Mouse (Mus musculus) hematopoietic multipotent progenitor cell, adult 10-12 weeks (in vitro differentiated cells): Measurements from ENCODE around the gene Rnase12. TPM values are rescaled to one million over a fixed set of nuclear protein-coding genes. Genes with fewer than 3 reads are reported as not detected.

Experiments used
- polyA plus RNA-seq: library from polyadenylated mRNA; stranded (reverse); fragments of >175 nt; gene quantifications from 2 replicates; pipeline ENCODE4 v1.2.3, GENCODE M21; 2012; ENCODE audit warnings: low replicate concordance

The Rnase12 gene
- polyA plus RNA-seq, result 0.40 TPM in 1 of 2 replicates, not detected in the other

DNA sequence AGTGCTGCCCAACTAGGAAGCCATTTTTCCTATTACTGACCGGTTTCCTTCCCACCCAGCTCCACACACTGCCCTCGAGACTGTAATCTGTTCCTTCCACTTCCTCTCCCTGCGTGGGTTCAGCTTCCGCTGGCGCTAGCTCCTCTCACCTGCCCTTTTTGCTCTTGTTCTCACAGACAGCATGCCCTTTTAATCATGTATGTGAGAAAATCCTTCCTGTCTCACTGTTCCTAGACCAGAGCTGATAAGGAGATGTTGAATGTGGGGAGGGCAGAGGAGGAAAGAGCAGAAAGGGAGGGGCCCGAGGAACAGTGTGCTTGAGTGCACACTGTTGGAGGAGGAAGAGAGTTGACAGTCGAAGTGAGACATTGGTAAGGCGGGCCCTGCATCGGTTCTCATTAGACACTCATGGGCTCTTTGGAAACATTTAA lies at the start of gene Rnase12:
Rnase12 (minus strand) TSS at position 261 of the 431 bp plus-strand sequence.

DNA sequence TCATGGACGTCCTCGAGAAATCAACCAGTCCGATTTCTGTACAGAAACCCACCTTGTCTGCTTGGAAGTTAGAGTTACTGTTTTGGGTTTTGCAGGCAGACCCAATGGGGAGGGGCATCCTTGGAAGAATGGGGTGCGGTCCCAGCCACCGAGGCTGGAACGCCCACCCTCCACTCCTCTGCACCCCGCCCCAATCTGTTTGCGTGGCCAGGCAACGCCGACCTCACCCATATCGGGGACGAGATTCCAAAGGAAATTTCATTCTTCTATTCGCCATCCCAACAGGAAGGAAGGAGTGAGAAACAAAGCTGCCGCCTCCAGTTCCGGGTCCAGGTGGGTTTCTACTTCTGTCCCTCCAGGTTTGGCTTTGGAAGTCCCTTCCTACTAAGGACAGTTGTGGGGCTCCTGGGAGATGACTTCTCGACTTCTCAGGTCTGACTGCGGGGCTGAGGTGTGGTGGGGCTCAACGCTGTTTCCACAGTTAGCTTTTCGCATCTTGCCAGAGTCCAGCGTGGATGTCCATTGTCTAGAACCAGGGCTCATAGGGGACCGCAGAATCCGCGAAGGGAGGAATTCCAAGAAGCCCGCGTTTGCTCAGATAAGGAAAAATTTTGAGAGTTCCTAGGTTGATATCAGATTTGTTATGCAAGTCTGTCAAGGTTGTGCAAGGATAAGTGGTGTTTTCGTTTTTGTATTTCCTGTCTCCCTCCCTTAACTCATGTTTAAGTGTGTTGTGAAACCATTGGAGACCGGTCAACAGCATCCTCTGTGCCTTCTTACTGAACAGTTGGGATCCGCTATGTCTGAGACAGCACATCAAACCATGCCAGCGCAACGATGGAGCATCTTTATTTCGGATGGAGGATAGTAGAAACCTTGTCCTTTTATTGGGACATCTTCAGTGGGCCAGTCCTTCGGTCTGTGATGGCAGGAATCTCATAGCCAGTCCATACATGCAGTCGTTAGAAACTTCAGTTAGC lies 33.8 kb upstream of the Rnase12 start, which contains the start of the genes Rnase4 and Ang:
Rnase4 (plus strand) TSS at position 157 of the 980 bp plus-strand sequence.
Ang (plus strand) TSS at position 230 of the 980 bp plus-strand sequence.

DNA sequence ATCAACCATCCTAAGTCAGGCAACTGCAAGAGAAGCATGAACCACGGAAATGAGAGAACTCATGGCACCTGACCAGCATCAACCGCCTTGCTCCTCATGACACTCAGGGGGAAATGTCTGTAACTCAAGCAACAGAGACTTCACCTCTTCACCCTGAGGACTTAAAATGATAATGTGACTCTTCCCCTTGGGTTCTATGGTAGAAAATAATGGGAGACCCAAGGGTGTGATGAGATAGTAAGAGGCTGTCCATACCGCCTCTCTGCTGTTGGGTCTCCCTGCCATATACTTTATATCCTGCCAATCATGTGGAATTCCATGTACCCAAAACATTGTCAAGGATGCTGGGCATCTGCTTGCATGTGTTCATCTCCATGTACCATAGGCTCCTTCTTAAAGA lies 16.9 kb upstream of the Rnase12 start, which contains the start of gene Olfr750:
Olfr750 (minus strand) TSS at position 101 of the 400 bp plus-strand sequence.

DNA sequence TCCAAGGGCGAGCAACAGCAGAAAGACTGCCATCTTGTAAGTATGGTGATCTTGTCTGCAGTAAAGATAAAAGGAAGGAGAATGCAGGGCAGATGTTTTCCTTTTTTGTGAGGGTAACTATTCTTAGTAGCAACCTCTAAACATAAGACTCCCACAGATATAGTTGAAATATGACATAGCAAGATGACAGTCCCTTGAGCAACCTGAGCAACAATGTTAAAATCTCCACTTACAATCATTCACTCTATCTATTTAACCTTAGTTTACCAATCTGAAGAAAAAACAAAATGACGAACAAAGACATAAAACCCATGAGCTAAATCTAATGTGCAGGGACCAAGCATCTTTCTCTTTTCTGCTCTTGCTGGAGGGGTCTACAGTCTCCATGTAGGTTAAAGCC lies 7.4 kb downstream of the Rnase12 start, which contains the start of gene Rnase11:
Rnase11 (minus strand) TSS at position 101 of the 400 bp plus-strand sequence.

DNA sequence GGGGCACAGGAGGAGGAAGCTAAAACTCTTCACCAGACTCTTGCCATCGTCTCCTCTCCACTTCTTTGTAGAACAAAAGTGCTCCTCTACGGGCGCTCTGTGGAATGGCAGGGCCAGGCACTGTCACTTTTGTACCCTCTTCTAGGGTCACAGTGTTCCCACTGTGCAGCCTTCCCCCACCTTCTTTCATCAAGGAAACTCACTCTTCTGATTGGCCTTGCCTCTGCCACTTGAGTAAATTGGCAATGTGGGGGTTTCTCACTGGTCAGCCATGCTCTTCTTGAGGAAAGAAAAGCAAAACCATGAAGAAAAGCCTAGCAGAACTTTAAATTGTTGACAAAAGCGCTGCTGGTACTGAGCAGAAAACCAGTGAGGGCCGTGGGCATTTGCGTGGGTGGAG lies 15.7 kb downstream of the Rnase12 start, which contains the start of gene Rnase9:
Rnase9 (minus strand) TSS at position 101 of the 400 bp plus-strand sequence.

DNA sequence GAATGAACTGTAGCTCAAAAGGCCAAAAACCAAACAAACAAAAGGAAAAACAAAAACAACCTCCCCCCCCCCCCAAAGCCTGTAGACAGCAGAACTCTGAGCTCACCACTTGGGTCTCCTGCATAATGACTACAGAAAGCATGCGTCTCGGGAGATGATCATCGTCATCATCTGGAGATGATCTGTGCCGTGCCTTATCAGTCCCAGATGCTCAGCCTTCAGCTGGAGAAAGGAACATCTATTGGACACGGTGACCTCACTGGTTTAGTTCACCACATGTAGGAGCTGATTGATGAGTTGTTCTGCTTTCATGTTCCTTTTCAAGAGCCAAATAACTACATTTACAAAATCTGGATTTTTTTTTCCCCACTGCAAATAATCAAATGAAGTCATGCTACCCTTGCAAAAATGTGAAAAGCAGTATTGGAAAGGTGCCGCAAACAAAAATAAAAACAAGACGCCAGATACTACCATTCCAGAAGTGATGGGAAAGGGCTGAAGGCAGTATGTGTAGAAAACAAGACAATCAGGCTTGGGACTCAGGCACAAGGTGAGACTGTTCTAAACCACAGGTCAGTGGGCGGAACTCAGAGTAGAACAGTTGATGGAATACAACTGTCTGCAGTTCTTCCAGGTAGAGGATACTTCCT lies 50.2 kb downstream of the Rnase12 start, which contains the start of gene Rnase10:
Rnase10 (plus strand) TSS at position 600 of the 650 bp plus-strand sequence.

Other genes with a start within 250 kb of the Rnase12 start
- gene Ccnb1ip1, start 249.9 kb downstream of the Rnase12 start, polyA plus RNA-seq, result 0.25 TPM in 1 of 2 replicates, not detected in the other
- gene Parp2, start 249.8 kb downstream of the Rnase12 start, polyA plus RNA-seq, result 3.1 and 4.2 TPM in 2 replicates
- 8.1 and 9.7 TPM in 2 replicates for gene Tep1, start 187.1 kb downstream of the Rnase12 start, polyA plus RNA-seq
- 0.11 and 0.61 TPM in 2 replicates for gene Klhl33, start 160.2 kb downstream of the Rnase12 start, polyA plus RNA-seq
- gene Osgep, start 132.8 kb downstream of the Rnase12 start, polyA plus RNA-seq, result 23.9 and 61.6 TPM in 2 replicates
- 20.9 and 45.6 TPM in 2 replicates for gene Apex1, start 132.7 kb downstream of the Rnase12 start, polyA plus RNA-seq
- gene Pip4p1, start 126.8 kb downstream of the Rnase12 start, polyA plus RNA-seq, result 151 and 508 TPM in 2 replicates
- gene Pnp, start 126.6 kb downstream of the Rnase12 start, polyA plus RNA-seq, result 1.7 and 1.8 TPM in 2 replicates
- 1.7 TPM in 1 of 2 replicates, not detected in the other for gene Gm49342, start 113.1 kb downstream of the Rnase12 start, polyA plus RNA-seq
- not detected in 2 replicates for gene Pnp2, start 101.7 kb downstream of the Rnase12 start, polyA plus RNA-seq
- gene Rnase10, start 49.9 kb downstream of the Rnase12 start, polyA plus RNA-seq, result not detected in 2 replicates
- not detected in 2 replicates for gene Rnase9, start 15.8 kb downstream of the Rnase12 start, polyA plus RNA-seq
- not detected in 2 replicates for gene Rnase11, start 7.5 kb downstream of the Rnase12 start, polyA plus RNA-seq
- not detected in 2 replicates for gene Olfr750, start 16.8 kb upstream of the Rnase12 start, polyA plus RNA-seq
- gene Rnase4, start 33.4 kb upstream of the Rnase12 start, polyA plus RNA-seq, result 0.76 and 1.6 TPM in 2 replicates
- gene Ang, start 33.5 kb upstream of the Rnase12 start, polyA plus RNA-seq, result 0.21 TPM in 1 of 2 replicates, not detected in the other
- not detected in 2 replicates for gene Eddm3b, start 56.8 kb upstream of the Rnase12 start, polyA plus RNA-seq
- gene Rnase6, start 66.2 kb upstream of the Rnase12 start, polyA plus RNA-seq, result 7.7 and 15.1 TPM in 2 replicates
- gene Rnase1, start 89.1 kb upstream of the Rnase12 start, polyA plus RNA-seq, result not detected in 2 replicates
- not detected in 2 replicates for gene Rnase2b, start 104.6 kb upstream of the Rnase12 start, polyA plus RNA-seq
- not detected in 2 replicates for gene Ang2, start 141.5 kb upstream of the Rnase12 start, polyA plus RNA-seq
- not detected in 2 replicates for gene Ear14, start 145.7 kb upstream of the Rnase12 start, polyA plus RNA-seq
- gene Rnase2a, start 198.5 kb upstream of the Rnase12 start, polyA plus RNA-seq, result not detected in 2 replicates